ENCODE assay signal across 8 mouse cellular contexts in the genomic region with DNA sequence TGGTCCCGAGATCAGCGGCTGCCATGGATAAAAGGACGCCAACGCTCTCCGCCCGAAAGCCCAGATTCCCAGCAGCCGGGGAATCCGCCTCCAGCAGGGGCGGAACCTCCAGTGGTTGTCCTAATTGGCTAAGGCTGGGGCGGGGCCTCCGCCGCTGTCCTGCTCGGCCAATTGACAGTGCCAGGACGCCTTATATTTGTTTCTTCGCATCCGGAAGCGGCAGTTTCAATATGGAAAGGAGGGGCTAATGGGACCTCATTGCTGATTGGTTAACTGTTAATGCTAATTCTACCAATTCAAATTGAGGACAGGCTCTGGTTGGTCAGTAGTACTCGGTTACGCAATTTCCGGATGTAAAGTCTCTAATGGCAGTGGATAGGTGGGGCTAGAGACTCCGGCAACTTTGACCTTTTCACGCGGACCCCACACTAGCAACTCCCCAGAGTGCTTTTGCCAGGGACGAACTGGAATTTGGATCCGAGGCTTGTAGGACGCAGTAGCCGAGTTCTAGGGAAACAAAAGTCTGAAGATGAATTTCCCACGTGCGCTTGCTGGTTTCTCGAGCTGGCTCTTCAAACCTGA. TPM values are rescaled to one million over a fixed set of nuclear protein-coding genes. Genes with fewer than 3 reads are reported as not detected.
DNase-seq lines count a peak whose midpoint lies in the region; ATAC-seq lines count a peak whose summit lies in the region.

A gene (minus strand): TSS at position 367 of the 582 bp plus-strand sequence.
A gene (plus strand): TSS at position 530 of the 582 bp plus-strand sequence.

- peak; percentile 97 to 98 for DNase-seq in adrenal gland, adult (ENCODE audit: inconsistent age in 2 of 2, low spot score in 1 of 2)
- DNase-seq in embryo, embryonic 10.5 days (ENCODE audit: low spot score) = peak; percentile 98
- DNase-seq in gastrocnemius, postnatal 14 days = peak; percentile 94
- DNase-seq in left cerebral cortex, postnatal 10 days (ENCODE audit: extremely low spot score in 1 of 2, low spot score in 2 of 2) = peak; percentile 96 to 97
- DNase-seq in right cerebral cortex, postnatal 25 days = peak; percentile 94
- peak; percentile 92 to 94 for DNase-seq in urinary bladder, postnatal 4 days (ENCODE audit: low spot score in 2 of 2)

- peak; percentile 97 for ATAC-seq in inflammation-experienced regulatory T-cells, adult 6 months
- peak; percentile 91 for ATAC-seq in megakaryocyte-erythroid progenitor cell, adult 5-6 weeks (replicated peaks; ENCODE audit: low FRiP score, low TSS enrichment, poor library complexity, severe bottlenecking)

- intact Hi-C loops in gastrocnemius, postnatal 14 days (cut with DNase I; ENCODE audit: low total_unique reads) = no loop called here
- intact Hi-C loops in left cerebral cortex, postnatal 10 days (cut with DNase I) = no loop called here

RNA-seq across cellular contexts. Expression of the first gene that starts in this region (rescaled TPM):
- total RNA-seq in gastrocnemius, postnatal 14 days (2021) = 1 to 10 TPM; 4.4 to 5.1 TPM
- 100 to 1,000 TPM in 1 of 3 experiments, 10 to 100 TPM in 2; 59.0 to 116 (median 71.4) TPM for polyA plus RNA-seq in inflammation-experienced regulatory T-cells, adult 6 months (2017; shearing (Covaris generic))
- total RNA-seq in left cerebral cortex, postnatal 10 days (2021) = 10 to 100 TPM; 17.9 to 22.3 TPM
- total RNA-seq in megakaryocyte-erythroid progenitor cell, adult 5-6 weeks (2014; fragmentation: Nextera tagmentation) = 48.9 and 75.8 TPM in 2 replicates
- 30.4 and 36.7 TPM in 2 replicates for total RNA-seq in megakaryocyte-erythroid progenitor cell, adult 5-6 weeks (2017)

RNA-seq across cellular contexts. Expression of the second gene that starts in this region (rescaled TPM):
- total RNA-seq in gastrocnemius, postnatal 14 days (2021) = 1 to 10 TPM; 3.2 to 3.4 TPM
- 1 to 10 TPM; 4.0 to 8.1 (median 4.5) TPM for polyA plus RNA-seq in inflammation-experienced regulatory T-cells, adult 6 months (2017; shearing (Covaris generic))
- total RNA-seq in left cerebral cortex, postnatal 10 days (2021) = 1 to 10 TPM; 6.5 to 7.2 TPM
- 6.2 and 12.6 TPM in 2 replicates for total RNA-seq in megakaryocyte-erythroid progenitor cell, adult 5-6 weeks (2014; fragmentation: Nextera tagmentation)
- total RNA-seq in megakaryocyte-erythroid progenitor cell, adult 5-6 weeks (2017) = 10.4 and 21.7 TPM in 2 replicates

Comparison
In these comparisons a context has a peak if more than half of its experiments do, and no peak if none do; other contexts are left out.
1. Peak in every context shown above with its lines: DNase-seq and ATAC-seq.